Mouse (Mus musculus) naive thymus-derived CD4-positive, alpha-beta T cell, adult 2 months (primary cell): Measurements from ENCODE around the gene Fbxo3.
"Not testable (repeated sequence)": the region's sequence is repeated elsewhere in the genome, so short reads cannot be mapped to it uniquely, and the experiment has no call there.

Source experiments
- DNase-seq: peaks from one replicate; pipeline ENCODE4 v3.0.0-alpha.2; 2011; ENCODE audit warnings: low read depth

The Fbxo3 gene

GRCm38 (mm10) chr2:104096796-104097195, 69.3 kb downstream of the Fbxo3 start:
- DNase-seq = not testable (repeated sequence)

DNA sequence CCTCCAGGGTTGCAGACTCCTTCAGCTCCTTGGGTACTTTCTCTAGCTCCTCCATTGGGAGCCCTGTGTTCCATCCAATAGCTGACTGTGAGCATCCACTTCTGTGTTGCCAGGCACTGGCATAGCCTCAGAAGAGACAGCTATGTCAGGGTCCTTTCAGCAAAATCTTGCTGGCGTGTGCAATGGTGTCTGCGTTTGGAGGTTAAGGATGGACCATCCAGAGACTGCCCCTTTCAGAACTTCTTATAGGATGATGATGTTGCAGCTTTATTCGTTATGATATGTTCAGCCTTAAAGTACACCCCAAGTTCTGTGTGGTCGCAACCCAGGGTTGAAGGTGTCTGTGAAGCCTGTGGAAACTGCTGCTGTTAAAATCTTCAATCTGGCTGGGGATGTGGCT, 69.9 kb downstream of the Fbxo3 start:
- DNase-seq = not testable (repeated sequence)

DNA sequence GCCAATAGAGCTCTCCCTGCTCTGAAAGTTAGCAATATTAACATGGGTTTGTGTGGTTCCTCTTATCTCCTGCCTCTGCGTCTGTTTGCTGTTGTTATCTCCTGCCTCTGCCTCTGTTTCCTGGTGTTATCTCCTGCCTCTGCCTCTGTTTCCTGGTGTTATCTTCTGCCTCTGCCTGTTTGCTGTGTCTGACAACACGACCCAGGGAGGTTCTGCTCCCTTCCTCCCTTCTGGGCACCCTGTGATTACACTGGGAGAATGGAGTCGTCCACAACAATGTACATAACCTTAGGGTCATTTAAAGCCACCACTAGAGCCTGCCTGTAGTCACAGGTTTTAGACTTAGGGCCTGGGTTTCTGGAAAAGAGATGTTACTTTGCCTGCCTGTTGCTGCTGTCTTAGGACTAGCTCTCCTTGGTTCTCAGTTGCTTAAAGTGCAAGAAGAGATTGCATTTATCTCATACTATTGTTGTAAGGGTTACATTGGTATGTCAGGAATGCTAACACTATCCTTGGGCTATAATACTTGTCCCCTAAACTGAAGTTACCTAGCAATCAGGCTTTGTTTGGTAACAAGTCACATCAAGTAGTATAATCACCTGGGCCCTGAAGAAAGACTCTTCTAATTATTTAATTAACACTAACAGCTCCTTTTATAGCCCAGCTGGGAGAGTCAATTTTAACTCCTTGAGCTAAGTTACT, 71.2 kb downstream of the Fbxo3 start:
- no peak for DNase-seq

DNA sequence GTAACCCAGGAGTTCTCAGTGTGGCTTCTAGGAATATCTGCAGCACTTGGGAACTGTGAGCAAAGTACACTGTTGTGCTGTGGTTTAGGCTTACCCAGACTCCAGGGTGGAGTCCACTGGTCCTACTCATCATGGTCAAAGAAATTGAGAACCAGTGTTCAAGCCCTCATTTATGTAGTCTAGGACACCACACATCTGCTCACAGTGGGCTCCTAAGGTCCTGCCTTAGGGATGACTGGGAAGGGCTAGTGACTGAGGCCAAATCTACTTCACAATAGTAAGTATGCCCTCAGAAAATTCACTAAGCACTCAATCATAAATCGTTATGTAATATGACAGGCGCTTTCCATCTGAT, 71.7 kb downstream of the Fbxo3 start:
- DNase-seq = no peak

GRCm38 (mm10) chr2:104099946-104100345, 72.4 kb downstream of the Fbxo3 start:
- DNase-seq = no peak

- DNase-seq = no peak
These were observed 77.3 kb downstream of the Fbxo3 start for GRCm38 (mm10) chr2:104104800-104105199.

DNA sequence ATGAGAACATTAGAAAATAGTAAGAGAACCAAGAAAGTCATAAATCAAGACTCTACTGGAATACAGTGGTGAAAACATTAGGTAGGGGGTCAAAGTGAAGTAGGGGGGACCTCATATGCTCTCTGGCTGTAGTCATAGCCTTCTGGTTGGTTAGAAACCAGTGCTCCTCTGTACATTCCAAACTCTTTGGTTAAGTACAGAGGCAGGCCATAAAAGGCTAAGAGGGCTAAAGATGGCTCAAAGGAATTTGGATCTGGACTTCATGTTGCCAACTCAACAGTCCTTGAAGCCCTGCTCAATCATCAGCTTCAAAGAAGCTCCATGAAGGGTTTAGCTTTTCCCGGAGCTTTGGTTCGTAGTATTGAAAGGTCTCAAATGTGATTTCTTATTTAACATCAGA, 81.5 kb downstream of the Fbxo3 start:
- not testable (repeated sequence) for DNase-seq

GRCm38 (mm10) chr2:104109528-104109927, 82.0 kb downstream of the Fbxo3 start:
- DNase-seq = no peak

- no peak for DNase-seq
These were observed 82.5 kb downstream of the Fbxo3 start for GRCm38 (mm10) chr2:104110031-104110430.

- DNase-seq = not testable (repeated sequence)
These were observed 83.8 kb downstream of the Fbxo3 start for GRCm38 (mm10) chr2:104111170-104111797.
